Mouse (Mus musculus) cerebral cortex, adult 2 months (tissue): Measurements from ENCODE around the gene H13.

Experiments
- WGBS: fragments of 180-500 bp; shearing (Covaris S2); methylation state at CpG from one replicate; pipeline ENCODE4 v1.1.7; 2018; 5-methylcytosine and 5-hydroxymethylcytosine counted together

H13 gene

GRCm38 (mm10) chr2:152669256-152669638 is at the start of gene H13:
Gene H13, plus strand, starts transcription at chr2:152669461.
- under 1% methylated on average over 35 of the region's 35 CpGs for WGBS

- WGBS, result 58% methylated on average over 9 of the region's 9 CpGs
These were observed 48.7 kb upstream of the H13 start for GRCm38 (mm10) chr2:152620367-152621134.

GRCm38 (mm10) chr2:152622151-152622550 is 47.1 kb upstream of the H13 start:
- 93% methylated on average over 13 of the region's 13 CpGs for WGBS

- 88% methylated on average over 7 of the region's 7 CpGs for WGBS
These were observed 46.3 kb upstream of the H13 start, which contains the start of gene Defb25 for GRCm38 (mm10) chr2:152622953-152623352. Gene Defb25, minus strand, starts transcription at chr2:152623053.

GRCm38 (mm10) chr2:152624566-152624965 is 44.7 kb upstream of the H13 start:
- WGBS, result 94% methylated on average over 2 of the region's 2 CpGs

- 39% methylated on average over 1 of the region's 1 CpGs for WGBS
These were observed 44.0 kb upstream of the H13 start for GRCm38 (mm10) chr2:152625256-152625655.

- WGBS, result 2% methylated on average over 59 of the region's 59 CpGs
These were observed 42.3 kb upstream of the H13 start, which contains the start of gene Rem1 for GRCm38 (mm10) chr2:152626774-152627591. Gene Rem1, plus strand, starts transcription at chr2:152626951.

- WGBS, result 65% methylated on average over 17 of the region's 17 CpGs
These were observed 41.2 kb upstream of the H13 start for GRCm38 (mm10) chr2:152628066-152628465.

GRCm38 (mm10) chr2:152629239-152629638 is 40.0 kb upstream of the H13 start:
- 69% methylated on average over 3 of the region's 3 CpGs for WGBS

GRCm38 (mm10) chr2:152629904-152630303 is 39.4 kb upstream of the H13 start:
- WGBS, result 88% methylated on average over 6 of the region's 6 CpGs

- 39% methylated on average over 17 of the region's 17 CpGs for WGBS
These were observed 35.9 kb upstream of the H13 start for GRCm38 (mm10) chr2:152633334-152633733.

GRCm38 (mm10) chr2:152634311-152634710 is 35.0 kb upstream of the H13 start:
- 87% methylated on average over 29 of the region's 29 CpGs for WGBS

- 79% methylated on average over 23 of the region's 23 CpGs for WGBS
These were observed 32.8 kb upstream of the H13 start for GRCm38 (mm10) chr2:152636246-152637005.

GRCm38 (mm10) chr2:152637006-152637322 is 32.3 kb upstream of the H13 start:
- 87% methylated on average over 6 of the region's 6 CpGs for WGBS

GRCm38 (mm10) chr2:152637381-152637780 is 31.9 kb upstream of the H13 start:
- 95% methylated on average over 4 of the region's 4 CpGs for WGBS

- 71% methylated on average over 6 of the region's 6 CpGs for WGBS
These were observed 30.4 kb upstream of the H13 start for GRCm38 (mm10) chr2:152638865-152639264.

GRCm38 (mm10) chr2:152639406-152640113 is 29.7 kb upstream of the H13 start:
- 47% methylated on average over 11 of the region's 11 CpGs for WGBS

- WGBS, result 80% methylated on average over 10 of the region's 10 CpGs
These were observed 16.2 kb upstream of the H13 start for GRCm38 (mm10) chr2:152652901-152653620.

- WGBS, result 33% methylated on average over 14 of the region's 14 CpGs
These were observed 15.2 kb upstream of the H13 start for GRCm38 (mm10) chr2:152653874-152654715.

GRCm38 (mm10) chr2:152657398-152657797 is 11.9 kb upstream of the H13 start:
- WGBS, result 61% methylated on average over 10 of the region's 10 CpGs
